Mouse (Mus musculus) left cerebral cortex, adult 18-20 months (tissue): ENCODE results near the gene Gm5640. TPM values are rescaled to one million over a fixed set of nuclear protein-coding genes. Genes with fewer than 3 reads are reported as not detected.
"Not testable (repeated sequence)": the region's sequence is repeated elsewhere in the genome, so short reads cannot be mapped to it uniquely, and the experiment has no call there.

Experiments
- DNase-seq, 2 experiments: peaks; one replicate each; pipeline ENCODE4 v3.0.0; 2021 to 2022; ENCODE audit warnings: low spot score in 2 of 2, mixed read lengths in 1 of 2
- long read RNA-seq, 2 experiments: library from polyadenylated mRNA; stranded (forward); transcript quantifications; one replicate each; pipeline ENCODE4 v2.0.0; 2021
- total RNA-seq, 2 experiments: library from RNA; stranded (reverse); gene quantifications; 2 replicates each; pipeline ENCODE4 v1.2.3; 2021

Gm5640 gene
- total RNA-seq: under 1 TPM in 1 of 2 experiments, not detected in 1; 0.65 TPM
- long read RNA-seq, experiment 1: 0 reads
- long read RNA-seq, experiment 2: 0 reads

DNA sequence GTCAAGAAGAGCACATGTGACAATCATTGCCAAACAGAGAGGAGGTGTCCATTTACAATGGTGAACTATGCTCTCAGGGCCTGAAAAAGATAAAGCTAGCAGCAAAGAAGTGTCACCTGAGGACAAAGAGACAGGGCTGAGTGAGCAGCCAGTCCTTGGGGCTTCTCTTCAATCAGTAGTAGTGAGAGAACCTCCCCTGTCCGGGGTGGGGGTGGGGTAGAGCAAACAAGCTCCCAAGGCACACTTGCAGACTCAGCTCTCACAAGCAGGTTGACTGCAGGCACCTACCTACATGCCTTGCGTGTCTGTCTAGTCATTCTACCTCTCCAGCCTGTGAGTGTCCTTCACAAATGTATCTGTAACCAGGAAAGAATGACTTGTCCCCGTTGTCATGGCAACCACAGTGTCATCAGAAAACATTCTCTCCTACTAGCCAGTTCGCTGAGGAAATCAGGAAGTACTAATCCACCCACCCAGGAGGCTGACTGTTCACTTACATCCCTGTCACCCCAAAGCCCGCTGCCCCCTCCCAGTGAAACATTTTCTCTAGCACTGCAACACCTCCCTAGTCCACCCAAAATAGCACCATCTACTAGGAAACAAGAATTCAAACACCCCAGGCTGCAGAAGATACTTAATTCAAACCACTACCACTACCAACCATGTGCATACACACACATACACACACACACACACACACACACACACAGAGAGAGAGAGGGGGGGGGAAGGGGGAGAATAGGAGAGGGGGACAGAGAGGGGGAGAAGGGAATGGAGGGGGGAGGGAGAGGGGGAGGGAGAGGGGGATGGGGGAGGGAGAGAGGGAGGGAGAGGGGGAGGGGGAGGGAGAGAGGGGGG is at the start of gene Gm5640:
Gene Gm5640 (minus strand): TSS at position 170 of the 858 bp plus-strand sequence.
- DNase-seq: peak in 1 of 2 experiments; percentile 41

DNA sequence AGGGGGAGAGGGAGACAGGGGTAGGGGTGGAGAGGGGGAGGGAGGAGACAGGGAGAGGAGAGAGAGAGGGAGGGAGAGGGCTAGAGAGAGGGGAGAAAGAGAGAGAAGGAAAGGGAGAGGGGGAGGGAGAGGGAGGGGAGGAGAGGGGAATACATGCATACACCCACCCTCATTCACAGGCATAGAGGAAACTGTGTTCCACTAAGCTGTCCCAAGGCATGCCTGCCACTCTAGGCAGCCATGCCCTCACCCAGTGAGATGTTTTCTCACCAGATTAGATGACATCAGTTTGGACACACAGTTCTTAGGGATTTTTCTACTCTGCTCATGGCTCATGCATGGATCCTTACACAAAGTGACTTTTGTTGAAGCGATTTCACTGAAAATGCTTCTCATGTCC is 958 bp upstream of the Gm5640 start:
- not testable (repeated sequence) for DNase-seq

DNA sequence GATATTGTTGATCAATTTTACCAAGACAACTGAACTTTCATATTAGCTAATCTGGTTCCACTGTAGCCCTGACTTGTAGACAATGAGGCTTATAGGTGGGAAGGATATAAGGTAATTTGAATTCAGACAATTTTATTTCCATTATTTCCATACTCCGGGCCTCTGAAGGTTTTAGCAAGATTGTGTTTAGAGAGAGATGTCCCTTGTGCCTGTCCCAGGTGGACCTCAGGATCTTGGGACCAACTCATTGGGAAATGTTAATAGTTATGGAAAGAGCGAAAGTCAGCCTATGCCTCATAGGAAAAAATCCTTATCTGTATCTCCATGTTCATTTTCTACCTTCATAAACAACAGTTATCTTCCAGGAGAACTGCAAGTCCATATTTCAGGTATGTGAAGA is 53.1 kb downstream of the Gm5640 start, which contains the start of gene Olfr1325:
Gene Olfr1325 (plus strand): TSS at position 301 of the 400 bp plus-strand sequence.
- no peak for DNase-seq

Other genes with a start within 250 kb of the Gm5640 start
- 10 to 100 TPM; 28.3 to 37.7 TPM for gene G6pdx, start 216.4 kb downstream of the Gm5640 start, total RNA-seq
- not detected for gene Gm6880, start 164.2 kb downstream of the Gm5640 start, total RNA-seq
- gene Olfr1326-ps1, start 70.7 kb downstream of the Gm5640 start, total RNA-seq: not detected
- gene Olfr1325, start 53.0 kb downstream of the Gm5640 start, total RNA-seq: not detected
- gene Gm6890, start 95.3 kb upstream of the Gm5640 start, total RNA-seq: not detected
- gene Gm5936, start 191.6 kb upstream of the Gm5640 start, total RNA-seq: under 1 TPM in 1 of 2 experiments, not detected in 1; 0.33 TPM